Mouse (Mus musculus): ENCODE results near the gene Pole.
A peak's percentile ranks its signal among the peaks of the same experiment; 100 is the strongest.

The Pole gene

DNA sequence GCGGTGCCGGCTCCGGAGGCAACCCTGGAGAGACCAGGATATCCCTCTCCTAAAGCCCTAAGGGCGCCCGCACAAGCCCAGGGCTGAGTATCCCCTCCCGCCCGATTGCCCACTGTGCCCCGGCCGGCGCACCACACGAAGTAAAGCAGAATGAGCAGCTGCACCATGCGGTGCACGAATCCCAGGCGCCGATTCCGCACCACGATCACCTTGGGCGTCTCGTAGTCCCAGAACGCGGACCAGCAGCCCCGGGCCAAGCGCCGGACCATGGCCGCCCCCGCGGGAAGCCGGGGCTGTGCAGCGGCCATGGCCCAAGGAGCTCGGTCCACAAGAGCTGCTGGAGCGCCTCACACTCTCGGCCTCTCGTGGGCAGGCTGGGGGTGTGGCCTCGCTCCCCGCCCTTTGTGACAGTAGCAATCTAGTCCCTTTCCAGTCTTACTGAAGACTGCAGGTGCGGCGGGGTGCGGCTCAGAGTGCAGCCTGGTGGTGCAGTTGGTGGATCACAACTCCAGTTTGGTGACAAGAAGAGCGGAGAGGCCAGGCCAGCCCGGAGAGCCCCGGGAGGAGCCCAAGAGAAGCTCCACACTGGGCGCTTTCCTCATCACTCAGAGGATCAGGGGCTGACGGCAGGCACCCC lies 56.7 kb downstream of the Pole start, which contains the start of gene P2rx2:
Gene P2rx2 (minus strand): TSS at position 565 of the 637 bp plus-strand sequence.
- DNase-seq (ENCODE audit: low read depth, low spot score), result peak; percentile 32

DNA sequence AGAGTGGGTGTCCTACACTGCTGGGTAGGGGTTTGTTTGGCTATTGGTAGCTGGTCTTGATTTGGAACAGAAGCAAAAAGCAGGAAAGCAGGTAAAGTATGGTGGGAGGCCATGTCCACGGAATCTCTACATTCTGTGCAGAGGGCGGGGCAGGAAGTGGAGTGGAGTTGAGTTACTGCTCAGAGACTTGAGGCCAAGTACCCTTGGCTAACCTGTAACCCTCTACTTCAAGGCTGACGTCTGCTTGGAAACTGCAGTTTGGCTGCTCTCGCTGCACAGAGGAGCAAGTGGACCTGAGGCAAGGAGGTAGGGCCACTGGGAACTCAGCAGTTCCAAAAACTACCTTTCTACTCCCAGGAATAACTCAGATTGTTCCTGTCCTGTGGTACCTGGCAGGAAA lies 58.4 kb downstream of the Pole start, which contains the start of gene Lrcol1:
Gene Lrcol1 (plus strand): TSS at position 207 of the 400 bp plus-strand sequence.
- DNase-seq (ENCODE audit: low read depth, low spot score), result no peak

DNA sequence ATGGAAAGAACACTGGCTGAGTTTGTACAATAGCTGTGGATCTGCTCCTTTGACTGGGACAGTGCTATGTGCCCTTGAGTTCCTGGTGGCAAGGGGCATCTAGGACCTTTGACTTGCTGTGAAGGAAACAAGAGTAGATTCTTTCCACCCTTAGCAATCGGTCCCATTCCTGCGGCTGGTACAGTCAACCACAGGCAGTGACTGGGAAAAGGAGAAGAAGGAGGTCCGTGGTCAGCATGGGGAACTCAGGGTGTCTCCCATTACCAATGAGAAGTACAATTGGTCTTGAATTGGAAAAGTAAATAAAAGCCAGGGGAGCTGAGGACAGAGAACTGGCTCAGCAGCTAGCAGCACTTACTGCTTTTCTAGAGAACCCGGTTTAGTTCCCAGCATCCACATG lies 59.4 kb downstream of the Pole start:
- DNase-seq (ENCODE audit: low read depth, low spot score), result no peak

DNA sequence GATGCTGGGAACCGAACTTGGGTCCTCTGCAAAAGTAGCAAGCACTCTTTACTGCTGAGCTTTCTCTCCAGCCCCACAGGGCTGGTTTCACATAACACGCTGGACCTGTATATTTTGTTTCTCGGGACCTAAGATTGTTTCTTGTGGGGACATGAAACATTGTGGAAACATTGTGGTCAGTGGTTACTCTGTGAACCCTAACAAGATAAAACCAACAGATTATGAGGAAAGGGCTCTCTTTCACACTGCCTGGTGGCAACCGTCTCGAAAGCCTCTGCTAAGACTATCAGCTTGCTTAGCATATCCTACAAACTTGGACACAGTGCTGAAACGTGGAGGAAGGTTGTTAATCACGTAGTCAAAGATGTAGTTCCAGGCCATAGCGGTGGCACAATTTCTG lies 60.9 kb downstream of the Pole start:
- DNase-seq (ENCODE audit: low read depth, low spot score), result no peak

DNA sequence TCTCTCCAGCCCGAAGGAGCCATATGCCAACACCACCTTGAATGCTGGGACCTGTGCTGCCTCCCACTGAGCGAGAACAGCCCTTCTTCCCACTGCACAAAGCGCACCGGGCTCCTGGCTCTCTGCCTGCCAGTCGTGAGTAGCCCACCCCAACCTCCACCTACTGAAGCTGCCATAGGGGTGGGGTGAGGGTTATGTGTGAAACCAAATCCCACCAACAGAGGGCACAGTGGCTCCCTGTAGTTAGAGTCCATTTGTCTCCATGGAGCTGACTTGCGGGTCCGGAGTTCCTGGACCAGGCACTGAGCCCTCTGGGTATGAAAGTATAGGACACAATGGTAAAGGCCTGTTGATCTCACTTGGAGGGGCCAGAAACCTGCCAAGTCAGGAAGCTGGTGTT lies 68.6 kb downstream of the Pole start:
- peak; percentile 56 for DNase-seq (ENCODE audit: low read depth, low spot score)

DNA sequence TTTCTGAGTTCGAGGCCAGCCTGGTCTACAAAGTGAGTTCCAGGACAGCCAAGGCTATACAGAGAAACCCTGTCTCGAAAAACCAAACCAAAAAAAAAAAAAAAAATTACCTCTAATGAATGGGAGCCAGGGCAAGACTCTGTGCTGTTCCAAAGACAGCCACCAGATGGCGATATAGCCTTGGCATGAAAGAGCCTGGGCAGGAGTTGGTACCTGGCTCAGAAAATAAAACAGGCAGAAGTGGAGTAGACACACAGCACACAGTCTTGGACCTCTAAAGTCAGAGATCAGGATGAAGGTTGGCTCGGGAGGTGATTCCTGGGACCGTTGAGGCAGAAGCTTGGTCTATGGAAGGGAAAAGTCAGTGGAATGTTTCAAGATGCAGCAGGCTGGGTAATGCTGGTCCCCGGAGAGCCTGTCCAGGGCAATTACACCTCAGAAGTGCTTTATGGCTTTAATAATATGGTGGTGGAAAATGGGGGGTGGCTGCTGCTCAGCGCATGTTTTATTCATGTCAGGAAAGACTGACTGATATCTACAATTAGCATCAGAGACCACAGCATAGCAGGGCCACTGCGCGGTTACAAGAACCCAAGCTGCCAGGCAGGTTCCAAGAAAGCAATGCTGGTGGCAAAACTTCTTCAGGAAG lies 71.5 kb downstream of the Pole start:
- peak; percentile 90 for DNase-seq (ENCODE audit: low read depth, low spot score)

DNA sequence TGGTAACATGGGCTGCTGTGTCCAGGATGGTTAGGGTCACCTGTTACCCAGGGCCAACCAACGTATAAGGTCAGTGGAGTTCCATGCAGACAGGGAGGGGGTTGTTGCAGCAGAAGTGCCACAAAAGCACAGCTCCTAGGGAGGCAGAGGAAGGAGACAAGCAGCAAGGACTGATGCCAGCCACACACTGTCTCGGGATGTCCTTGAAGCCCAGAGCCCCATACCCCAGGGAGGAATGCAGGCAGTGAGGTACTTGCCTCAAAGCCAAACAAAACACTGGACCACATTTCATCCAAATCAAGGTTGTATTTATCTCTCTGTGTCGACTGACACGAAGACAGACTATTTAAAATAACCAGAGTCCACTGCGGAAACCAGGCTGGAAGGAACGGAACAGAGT lies 75.4 kb downstream of the Pole start:
- no peak for DNase-seq (ENCODE audit: low read depth, low spot score)

DNA sequence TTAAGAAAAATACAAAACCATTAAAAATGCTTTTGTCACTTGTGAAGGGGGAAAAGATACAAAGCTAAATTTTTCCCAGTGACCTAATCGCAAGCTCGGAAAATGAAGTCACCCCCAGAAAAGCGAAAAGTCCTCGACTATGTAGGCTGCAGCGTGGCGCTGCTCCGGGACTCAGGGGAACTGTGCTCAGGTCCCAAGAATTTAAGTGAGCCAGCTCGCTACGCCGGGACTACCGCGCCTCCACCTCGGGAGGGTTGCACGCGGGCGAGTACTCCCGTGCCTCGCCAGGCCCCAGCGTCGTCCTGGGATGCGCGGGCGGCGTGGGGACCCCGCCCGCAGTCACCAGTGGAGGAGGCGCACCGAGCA lies 76.7 kb downstream of the Pole start:
- peak; percentile 58 for DNase-seq (ENCODE audit: low read depth, low spot score)

DNA sequence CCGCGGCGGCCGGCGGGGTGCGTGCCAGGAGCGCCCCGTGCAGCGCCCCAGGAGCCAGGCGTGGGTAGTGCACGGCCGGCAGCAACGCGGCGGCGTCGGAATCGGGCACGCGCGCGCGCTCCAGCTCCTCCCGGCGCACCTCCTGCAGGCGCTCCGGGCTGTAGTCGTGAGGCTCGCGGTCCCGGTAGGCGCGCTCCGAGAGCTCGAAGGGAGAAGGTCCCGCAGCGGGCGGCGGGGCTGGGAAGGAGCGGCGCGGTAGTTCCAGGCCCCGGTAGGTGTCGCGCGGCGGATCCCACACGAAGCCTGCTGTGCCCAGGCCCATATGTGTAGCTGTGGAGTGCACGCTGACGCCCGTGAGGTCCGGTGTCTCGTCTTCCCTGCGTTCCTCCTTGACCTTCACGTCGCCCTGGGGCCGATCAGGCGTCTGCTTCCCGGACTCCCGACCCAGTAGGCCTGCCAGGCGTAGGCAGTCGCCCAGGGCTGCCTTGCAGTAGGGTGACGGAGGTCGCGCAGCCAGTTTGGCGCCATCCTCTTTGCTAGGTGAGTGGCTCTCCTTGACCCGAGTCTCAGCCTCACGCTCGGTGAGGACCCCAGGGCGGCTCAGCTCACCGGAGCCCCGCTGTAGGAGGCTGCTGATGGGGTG lies 77.2 kb downstream of the Pole start:
- DNase-seq (ENCODE audit: low read depth, low spot score), result peak; percentile 74

DNA sequence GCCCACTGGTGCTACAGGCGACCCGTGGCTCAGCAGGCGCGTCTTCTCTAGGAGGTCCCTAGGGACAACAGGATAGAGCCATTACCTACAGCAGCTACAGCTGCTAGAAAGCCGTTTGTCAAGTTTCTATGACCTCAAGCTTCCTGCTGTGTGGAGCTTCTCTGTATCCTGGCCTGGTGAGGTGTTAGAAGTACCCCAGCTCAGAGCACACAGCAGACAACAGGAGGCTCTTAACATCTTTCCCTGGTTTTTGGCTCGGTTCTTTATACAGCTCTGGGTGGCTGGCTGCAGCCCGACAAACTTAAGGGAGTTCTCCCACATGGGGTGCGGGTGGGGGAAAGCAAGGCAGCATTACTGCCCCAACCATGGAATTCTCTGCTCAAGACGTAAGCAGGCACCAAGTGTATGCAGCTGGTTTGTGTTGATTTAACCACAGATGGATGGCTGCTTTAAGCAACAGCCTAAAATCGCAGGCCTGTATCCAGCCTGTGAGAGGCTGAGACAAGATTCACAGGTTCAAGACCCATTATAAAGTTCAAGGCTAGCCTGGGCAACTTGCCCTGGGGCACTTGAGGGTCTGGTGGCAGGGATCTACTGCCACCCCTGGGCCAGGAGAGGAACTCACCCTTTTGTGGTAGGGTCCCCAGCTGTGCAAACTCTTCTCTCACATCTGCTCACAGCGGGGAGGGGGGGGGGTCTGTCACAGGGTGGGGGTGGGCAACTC lies 77.9 kb downstream of the Pole start:
- DNase-seq (ENCODE audit: low read depth, low spot score), result peak; percentile 49

DNA sequence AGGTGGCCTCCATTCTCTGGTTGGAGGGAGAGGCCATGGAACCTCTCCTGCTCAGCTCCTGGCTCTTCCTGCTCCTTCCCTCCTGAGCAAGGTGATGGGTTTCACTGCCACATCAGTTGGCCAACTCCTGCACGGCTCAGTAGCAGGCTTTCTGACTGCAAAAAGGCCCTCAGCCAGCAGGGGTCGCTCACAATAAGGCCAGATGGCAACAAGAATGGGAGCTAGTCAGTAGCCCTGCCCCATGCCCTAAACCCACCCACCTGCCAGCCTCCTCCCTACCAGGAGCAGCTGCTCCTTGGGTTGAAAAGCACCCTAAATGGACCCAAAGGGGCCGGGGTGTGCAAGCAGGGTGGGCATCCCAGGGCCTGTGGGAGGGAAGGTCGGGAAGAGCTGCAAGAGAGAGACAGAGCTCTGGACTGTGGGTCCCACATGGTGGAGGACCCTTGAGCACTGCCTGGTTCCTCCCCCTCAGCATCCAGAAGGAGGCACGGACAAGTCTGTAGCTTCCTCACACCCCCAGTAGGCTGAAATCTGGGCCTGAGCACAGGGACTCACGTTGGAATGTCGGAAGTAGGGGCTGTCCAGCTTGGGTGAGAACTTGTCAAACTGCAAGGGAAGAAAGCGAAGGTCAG lies 90.8 kb downstream of the Pole start:
- peak; percentile 70 for DNase-seq (ENCODE audit: low read depth, low spot score)

DNA sequence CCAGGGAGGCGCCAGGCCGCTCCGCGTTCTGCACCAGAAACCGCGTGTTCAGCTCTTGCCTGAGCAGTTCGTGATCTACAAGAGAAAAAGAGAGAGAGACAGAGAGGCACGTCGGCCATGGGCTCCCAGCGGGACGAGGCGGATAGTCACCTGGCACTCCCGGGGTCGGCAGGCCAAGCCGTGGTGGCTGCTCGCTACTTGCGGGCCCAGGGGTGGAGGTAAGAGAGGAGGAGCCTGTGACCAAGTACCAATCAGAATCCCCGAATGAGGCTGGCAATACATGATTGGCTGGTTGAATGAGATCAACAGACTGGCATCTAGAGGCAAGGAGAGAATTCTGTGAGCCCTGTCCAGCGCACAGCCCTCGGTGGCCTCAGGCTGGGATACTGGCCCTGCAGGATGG lies 92.1 kb downstream of the Pole start:
- DNase-seq (ENCODE audit: low read depth, low spot score), result peak; percentile 52

DNA sequence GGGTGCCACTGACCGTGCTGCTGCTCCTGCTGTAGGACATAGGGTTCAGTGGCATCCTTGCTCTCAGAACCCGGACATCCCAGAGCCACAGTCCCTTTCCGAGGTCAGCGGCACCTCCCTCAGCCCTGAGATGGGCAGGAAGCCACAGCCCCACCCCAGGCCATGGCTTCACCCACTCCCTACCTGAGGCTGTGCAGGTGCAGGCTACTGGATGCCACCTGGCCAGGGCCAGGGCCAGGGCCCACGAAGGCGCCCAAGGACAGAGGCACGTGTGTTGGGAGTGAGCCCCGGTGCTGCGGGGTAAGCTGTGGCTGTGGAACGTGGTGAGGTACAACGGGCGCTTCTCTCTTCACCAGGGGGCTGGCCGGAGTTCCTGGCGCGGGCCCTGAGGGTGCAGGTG lies 93.0 kb downstream of the Pole start:
- DNase-seq (ENCODE audit: low read depth, low spot score), result no peak

DNA sequence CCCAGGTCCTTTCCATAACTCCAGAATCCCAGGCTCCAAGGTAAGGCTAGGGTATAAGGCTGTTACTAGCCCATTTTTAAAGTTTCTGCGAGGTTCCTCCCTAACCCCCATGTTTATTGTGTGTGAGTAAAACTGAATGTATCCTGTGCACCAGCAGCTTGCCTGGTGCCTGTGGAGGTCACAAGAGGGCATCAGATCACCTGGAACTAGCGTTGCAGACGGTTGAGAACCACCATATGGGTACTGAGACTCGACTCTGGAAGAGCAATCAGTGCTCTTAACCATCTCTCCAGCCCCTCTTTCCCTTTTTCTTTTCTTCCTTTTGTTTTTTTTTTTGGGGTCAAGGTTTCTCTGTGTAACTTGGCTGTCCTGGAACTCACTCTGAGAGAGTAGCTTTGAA lies 93.7 kb downstream of the Pole start:
- no peak for DNase-seq (ENCODE audit: low read depth, low spot score)

DNA sequence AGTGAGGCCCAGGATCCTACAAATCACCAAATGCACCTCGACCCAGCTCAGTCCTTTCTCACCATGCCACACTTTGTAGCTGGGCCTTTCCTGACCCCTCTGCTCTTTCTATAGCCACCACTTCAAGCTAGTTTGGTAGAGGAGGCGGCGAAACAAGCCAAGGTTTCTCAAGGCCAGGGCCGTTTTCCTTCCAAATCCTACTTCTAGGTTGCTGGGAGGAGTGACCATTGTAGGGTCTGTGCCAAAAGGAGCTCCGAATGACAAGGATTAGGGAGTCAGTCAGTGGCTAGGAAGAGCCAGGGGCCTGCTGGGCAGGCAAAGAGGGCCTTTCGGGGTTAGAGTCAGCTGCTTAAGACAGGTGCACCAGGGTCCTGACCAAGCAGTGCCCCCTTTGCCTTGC lies 98.4 kb downstream of the Pole start:
- DNase-seq (ENCODE audit: low read depth, low spot score), result no peak

DNA sequence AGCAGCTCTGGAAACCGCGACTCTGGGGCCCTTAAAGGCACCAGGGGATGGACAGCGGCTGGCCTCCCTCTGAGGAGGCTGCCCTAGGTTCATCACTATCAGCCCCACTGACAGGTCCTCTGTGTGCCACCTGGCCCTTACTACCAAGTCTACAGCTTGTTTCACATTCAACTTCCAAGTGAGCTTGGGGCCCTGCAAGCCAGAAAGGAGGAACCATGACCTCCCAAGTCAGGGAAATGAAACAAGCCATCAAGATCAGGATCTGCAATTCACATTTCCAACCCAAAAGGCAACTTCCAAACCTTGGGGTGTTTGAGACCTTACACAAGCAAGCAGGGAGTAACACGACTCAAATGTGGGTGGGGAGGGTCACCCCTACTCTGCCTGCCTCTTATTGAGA lies 99.2 kb downstream of the Pole start:
- no peak for DNase-seq (ENCODE audit: low read depth, low spot score)

DNA sequence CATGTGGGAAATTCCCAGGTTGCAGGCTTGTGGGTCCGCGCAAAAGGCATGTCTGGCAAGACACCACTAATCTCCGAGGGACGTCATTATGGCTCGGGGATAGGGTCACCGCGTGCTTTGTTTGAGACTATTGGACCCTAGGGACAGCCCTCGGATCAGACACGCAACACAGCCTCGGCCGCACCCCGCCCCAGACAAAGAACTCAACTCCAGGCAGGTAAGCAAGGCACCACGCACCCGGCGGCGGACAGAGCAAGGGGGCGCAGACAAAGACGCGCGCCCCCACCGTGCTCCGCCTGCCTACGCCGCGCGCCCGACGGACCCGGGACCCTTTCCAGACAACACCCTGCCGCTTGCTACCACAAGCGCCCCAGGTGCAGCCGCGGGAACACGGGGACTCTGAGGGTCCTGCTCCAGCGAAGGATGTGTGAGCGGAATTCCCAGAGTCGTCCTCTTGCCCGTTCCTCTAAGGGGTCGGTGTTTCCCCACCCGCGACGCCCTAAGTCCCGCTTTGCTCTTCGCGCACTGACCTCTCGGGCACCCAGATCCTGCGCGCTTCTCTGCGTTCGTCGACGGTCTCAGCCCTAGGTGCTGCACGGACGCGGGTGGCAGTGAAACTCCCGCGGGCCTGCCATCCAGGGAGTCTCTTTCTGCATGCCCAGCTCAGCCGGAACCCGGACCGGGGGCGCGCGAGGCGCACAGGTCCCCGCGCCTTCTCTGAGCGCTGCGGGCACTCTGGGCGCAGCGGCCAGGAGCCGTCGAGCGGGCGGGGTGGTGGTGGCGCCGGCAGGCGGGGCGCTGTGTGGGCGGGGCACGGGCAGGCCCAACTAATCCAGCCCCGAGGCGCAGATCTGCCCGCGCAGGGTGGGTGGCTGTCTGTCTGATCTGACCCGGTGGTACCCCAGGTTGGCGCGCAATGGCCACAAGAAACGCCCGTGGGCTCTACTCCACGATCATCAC lies 100.5 kb downstream of the Pole start:
- peak; percentile 76 for DNase-seq (ENCODE audit: low read depth, low spot score)
